Mouse (Mus musculus) spleen, adult 2 months (tissue): Measurements from ENCODE around the gene Chmp4b.

Source experiments
- CTCF ChIP-seq: fragments of 200-500 bp; IDR thresholded peaks from 2 replicates; pipeline ENCODE4 v1.5.1; 2011; ENCODE audit warnings: mild to moderate bottlenecking, inconsistent platforms; ENCODE audit not compliant: insufficient read depth, insufficient read length, insufficient replicate concordance; ENCODE audit errors: extremely low read depth
- POLR2A ChIP-seq: fragments of 200-500 bp; IDR thresholded peaks from 2 replicates; pipeline ENCODE4 v1.6.1; 2011; ENCODE audit warnings: low read depth, low read length, inconsistent platforms

GRCm38 (mm10) chr2:154676653-154677609, 25.4 kb downstream of the Chmp4b start:
- TF ChIP-seq POLR2A (no peak), CTCF (no peak)
